Mouse (Mus musculus) thymus, adult 18-20 months (tissue): ENCODE results near the gene Thsd1.
"Not testable (repeated sequence)": the region's sequence is repeated elsewhere in the genome, so short reads cannot be mapped to it uniquely, and the experiment has no call there.

Experiments used
- DNase-seq, 2 experiments: peaks; one replicate each; pipeline ENCODE4 v3.0.0; 2022; ENCODE audit warnings: mixed read lengths in 2 of 2

Thsd1 gene

GRCm38 (mm10) chr8:22264787-22265186 lies 37.7 kb downstream of the Thsd1 start:
- no peak for DNase-seq

DNA sequence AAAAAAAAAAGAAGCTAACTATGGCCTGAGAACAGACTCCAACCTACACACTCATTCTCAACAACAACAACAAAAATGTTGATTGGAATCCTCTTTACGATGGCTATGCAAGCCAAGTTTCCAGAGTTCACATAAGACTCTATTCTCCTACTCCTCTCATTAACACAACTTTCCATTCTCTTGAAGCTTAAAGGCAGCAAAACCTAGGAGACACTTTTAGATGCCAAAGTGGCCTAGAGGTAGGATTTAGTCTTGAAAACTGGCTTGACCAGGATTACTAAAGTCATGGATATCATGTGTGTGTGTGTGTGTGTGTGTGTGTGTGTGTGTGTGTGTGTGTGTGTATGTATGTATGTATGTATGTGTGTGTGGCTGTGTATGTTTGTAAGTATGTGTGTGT lies 38.1 kb downstream of the Thsd1 start:
- DNase-seq = no peak

DNA sequence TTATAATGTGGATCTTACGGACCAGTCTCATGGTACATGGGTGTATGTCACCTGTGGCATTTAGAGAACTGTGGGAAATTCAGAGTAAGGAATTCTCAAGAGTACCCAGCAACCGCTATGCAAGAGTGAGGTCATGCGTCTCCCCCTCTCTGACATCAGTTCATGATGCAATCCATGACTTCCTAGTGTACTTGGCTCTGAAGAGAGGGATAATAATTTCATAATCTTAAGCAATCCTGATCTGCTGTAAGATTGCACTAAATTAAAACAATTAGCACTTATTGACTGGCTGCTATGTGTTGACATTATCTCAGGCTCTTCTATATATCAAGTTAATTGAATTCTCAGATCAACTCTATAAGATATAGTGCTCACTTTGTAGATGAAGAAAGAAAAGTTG lies 39.7 kb downstream of the Thsd1 start:
- DNase-seq = no peak

DNA sequence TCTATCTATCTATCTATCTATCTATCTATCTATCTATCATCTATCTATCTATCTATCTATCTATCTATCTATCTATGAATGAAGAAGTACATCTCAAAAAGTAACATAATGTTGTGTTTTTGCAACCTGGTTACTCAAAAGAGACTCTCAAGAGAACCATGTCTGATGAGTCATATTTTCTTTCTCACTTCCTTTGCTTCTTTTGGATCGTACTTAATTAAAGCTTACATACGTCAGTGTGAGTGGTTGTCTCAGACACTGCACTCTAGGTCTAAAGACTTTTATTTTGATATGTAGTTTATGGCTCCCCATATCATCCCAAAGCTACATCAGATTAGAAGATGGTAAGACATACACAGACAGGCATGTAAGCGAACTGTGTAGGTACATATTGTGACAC lies 46.0 kb downstream of the Thsd1 start:
- no peak for DNase-seq

- DNase-seq = no peak
Observed at GRCm38 (mm10) chr8:22274641-22275040, 47.5 kb downstream of the Thsd1 start.

- DNase-seq = no peak
Observed at GRCm38 (mm10) chr8:22282999-22283491, 55.9 kb downstream of the Thsd1 start, which contains the start of gene Tpte. Gene Tpte, plus strand, starts transcription at chr8:22283441.

GRCm38 (mm10) chr8:22302326-22302725 lies 75.2 kb downstream of the Thsd1 start:
- no peak for DNase-seq

GRCm38 (mm10) chr8:22302896-22303306 lies 75.8 kb downstream of the Thsd1 start:
- no peak for DNase-seq

- DNase-seq = not testable (repeated sequence)
Observed at GRCm38 (mm10) chr8:22304045-22304444, 76.9 kb downstream of the Thsd1 start.

DNA sequence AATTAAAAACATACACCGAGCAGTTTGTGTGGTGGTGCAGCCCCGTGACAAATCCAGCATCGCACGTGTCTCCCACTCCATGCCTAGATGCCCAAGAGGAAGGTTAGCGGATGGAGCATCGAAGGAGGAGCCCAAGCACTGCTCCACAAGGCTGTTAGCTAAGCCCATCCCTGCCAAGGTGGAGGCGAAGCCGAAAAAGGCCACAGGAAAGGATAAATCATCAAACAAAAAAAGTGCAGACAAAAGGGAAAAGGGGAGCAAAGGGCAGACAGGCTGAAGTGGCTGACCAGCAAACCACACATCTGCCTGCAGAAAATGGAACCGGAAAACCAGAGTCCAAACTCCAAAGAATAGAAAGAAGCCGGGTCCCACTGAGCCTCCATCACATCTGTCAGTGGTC lies 79.9 kb downstream of the Thsd1 start:
- DNase-seq = no peak
